Mouse (Mus musculus): ENCODE measurements around the gene Med11.

- TF ChIP-seq GATA1 (IDR thresholded peaks at IDR 0.05; ENCODE audit: low read length) (no peak), TAL1 (IDR thresholded peaks at IDR 0.05; ENCODE audit: low read length) (no peak)
Measured at GRCm38 (mm10) chr11:70409594-70410296, 42.0 kb upstream of the Med11 start, which contains the start of gene Pelp1.
